Mouse (Mus musculus): ENCODE results near the gene Irgq.

DNA sequence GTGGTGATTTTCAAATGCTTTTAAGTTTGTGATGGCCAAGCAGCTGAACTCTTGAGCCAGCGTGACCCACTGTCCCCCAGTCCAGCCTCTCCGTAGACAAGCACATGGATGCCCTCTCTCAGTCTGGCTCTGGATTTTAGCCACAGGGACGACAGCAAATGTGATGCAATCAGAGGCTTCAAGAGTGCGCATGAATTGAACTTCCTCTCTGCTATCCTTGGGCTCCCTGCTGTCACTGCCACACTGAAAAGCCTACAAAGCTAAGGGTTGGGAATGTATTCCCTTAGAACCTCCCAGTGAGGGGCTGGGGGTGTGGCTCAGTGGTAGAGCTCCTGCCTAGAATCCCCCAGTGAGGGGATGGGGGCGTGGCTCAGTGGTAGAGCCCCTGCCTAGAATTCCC lies 8.2 kb downstream of the Irgq start:
- TF ChIP-seq CTCF (IDR thresholded peaks at IDR 0.05; ENCODE audit: borderline replicate concordance, insufficient read depth, low read length) (no peak), POLR2A (IDR thresholded peaks at IDR 0.05; ENCODE audit: low read depth, low read length) (no peak)
